Mouse (Mus musculus) fat pad, adult 2 months (tissue): ENCODE results near the gene Zbp1.

Experiments
- DNase-seq: peaks from one replicate; pipeline ENCODE4 v3.0.0-alpha.2; 2011; ENCODE audit warnings: low read depth, low spot score; ENCODE audit errors: extremely low read depth

Gene Zbp1

GRCm38 (mm10) chr2:173181486-173181885, 37.2 kb downstream of the Zbp1 start:
- DNase-seq, result no peak

GRCm38 (mm10) chr2:173180721-173181388, 37.9 kb downstream of the Zbp1 start:
- DNase-seq, result no peak

- no peak for DNase-seq
Observed at GRCm38 (mm10) chr2:173180026-173180425, 38.7 kb downstream of the Zbp1 start.

GRCm38 (mm10) chr2:173179046-173179445, 39.7 kb downstream of the Zbp1 start:
- no peak for DNase-seq

- no peak for DNase-seq
Observed at GRCm38 (mm10) chr2:173177951-173178350, 40.8 kb downstream of the Zbp1 start.

- no peak for DNase-seq
Observed at GRCm38 (mm10) chr2:173177481-173177880, 41.2 kb downstream of the Zbp1 start.

GRCm38 (mm10) chr2:173175703-173176102, 43.0 kb downstream of the Zbp1 start:
- no peak for DNase-seq

GRCm38 (mm10) chr2:173174569-173174968, 44.2 kb downstream of the Zbp1 start:
- DNase-seq, result no peak

- DNase-seq, result no peak
Observed at GRCm38 (mm10) chr2:173173521-173174511, 44.9 kb downstream of the Zbp1 start.

GRCm38 (mm10) chr2:173173008-173173407, 45.7 kb downstream of the Zbp1 start:
- no peak for DNase-seq

GRCm38 (mm10) chr2:173172386-173172785, 46.3 kb downstream of the Zbp1 start:
- DNase-seq, result no peak

GRCm38 (mm10) chr2:173171956-173172355, 46.8 kb downstream of the Zbp1 start:
- DNase-seq, result no peak

GRCm38 (mm10) chr2:173171470-173171869, 47.3 kb downstream of the Zbp1 start:
- peak; percentile 40 for DNase-seq

- no peak for DNase-seq
Observed at GRCm38 (mm10) chr2:173170715-173171114, 48.0 kb downstream of the Zbp1 start.

GRCm38 (mm10) chr2:173170081-173170480, 48.6 kb downstream of the Zbp1 start:
- no peak for DNase-seq

- DNase-seq, result no peak
Observed at GRCm38 (mm10) chr2:173168411-173168851, 50.3 kb downstream of the Zbp1 start.

GRCm38 (mm10) chr2:173165357-173165756, 53.4 kb downstream of the Zbp1 start:
- no peak for DNase-seq

- no peak for DNase-seq
Observed at GRCm38 (mm10) chr2:173164946-173165345, 53.8 kb downstream of the Zbp1 start.

GRCm38 (mm10) chr2:173164358-173164757, 54.4 kb downstream of the Zbp1 start:
- no peak for DNase-seq

- no peak for DNase-seq
Observed at GRCm38 (mm10) chr2:173163380-173163779, 55.3 kb downstream of the Zbp1 start.

- DNase-seq, result peak; percentile 8
Observed at GRCm38 (mm10) chr2:173159354-173160311, 59.1 kb downstream of the Zbp1 start.
